Mouse (Mus musculus) E14TG2a.4 (cell line): ENCODE results near the gene Zfp69.
A peak's percentile ranks its signal among the peaks of the same experiment; 100 is the strongest.

Experiments used
- H3K27me3 ChIP-seq: 2 replicates; pipeline ENCODE4 v1.6.1; 2014; ENCODE audit warnings: low read length, control low read depth; ENCODE audit not compliant: insufficient read depth
- H3K36me3 ChIP-seq: 2 replicates; pipeline ENCODE4 v1.6.1; 2014; ENCODE audit warnings: low read length, control low read depth; ENCODE audit not compliant: insufficient read depth
- H3K4me1 ChIP-seq: replicated peaks from 2 replicates; pipeline ENCODE4 v1.6.1; 2014; ENCODE audit warnings: low read depth, low read length, control low read depth
- H3K4me3 ChIP-seq: replicated peaks from 2 replicates; pipeline ENCODE4 v1.5.1; 2014; ENCODE audit warnings: mild to moderate bottlenecking, low read length
- H3K9me3 ChIP-seq: 2 replicates; pipeline ENCODE4 v1.6.1; 2014; ENCODE audit warnings: low read length, control low read depth
- CTCF ChIP-seq: conservative IDR thresholded peaks from 2 replicates; pipeline ENCODE4 v1.5.1; 2014; ENCODE audit warnings: low read length
- NANOG ChIP-seq: IDR thresholded peaks from 2 replicates; pipeline ENCODE4 v1.6.1; 2014; ENCODE audit warnings: borderline replicate concordance, low read length, mixed read lengths
- POU5F1 ChIP-seq: IDR thresholded peaks from 2 replicates; pipeline ENCODE4 v1.6.1; 2014; ENCODE audit warnings: low read length, borderline replicate concordance

Zfp69 gene

GRCm38 (mm10) chr4:120951428-120951973 lies at the start of gene Zfp69:
Zfp69 (minus strand) TSS chr4:120951699.
- Histone ChIP-seq H3K4me1 (peaks cover 8% of the 10 kb centered on the region), H3K9me3 (no peaks in the 10 kb centered on the region), H3K36me3 (peaks cover 10% of the 10 kb centered on the region; the same call in 1 of the 2 replicates), H3K27me3 (peaks cover 10% of the 10 kb centered on the region), H3K4me3 (peak within 1 kb of the TSS; percentile 92)
- no peak for TF ChIP-seq POU5F1
- no peak for TF ChIP-seq CTCF
- TF ChIP-seq NANOG, result no peak

- no peaks in the 10 kb centered on the region for H3K36me3 ChIP-seq
- TF ChIP-seq CTCF (no peak), POU5F1 (no peak), NANOG (no peak)
Observed at GRCm38 (mm10) chr4:121001042-121001441, 49.5 kb upstream of the Zfp69 start.

GRCm38 (mm10) chr4:120995911-120996310 lies 44.4 kb upstream of the Zfp69 start:
- H3K9me3 ChIP-seq, result no peaks in the 10 kb centered on the region
- TF ChIP-seq NANOG (no peak), CTCF (no peak), POU5F1 (no peak)
- H3K4me1 ChIP-seq, result peaks cover 8% of the 10 kb centered on the region
- H3K27me3 ChIP-seq, result no peaks in the 10 kb centered on the region
- H3K36me3 ChIP-seq, result no peaks in the 10 kb centered on the region
- H3K4me3 ChIP-seq, result no peak overlapping the region

More at GRCm38 (mm10) chr4:121001042-121001441, 49.5 kb upstream of the Zfp69 start:
- H3K4me1 ChIP-seq, result no peaks in the 10 kb centered on the region
- no peaks in the 10 kb centered on the region for H3K27me3 ChIP-seq
- H3K4me3 ChIP-seq, result no peak overlapping the region
- no peaks in the 10 kb centered on the region for H3K9me3 ChIP-seq

GRCm38 (mm10) chr4:120993025-120993424 lies 41.5 kb upstream of the Zfp69 start:
- Histone ChIP-seq H3K9me3 (no peaks in the 10 kb centered on the region), H3K27me3 (no peaks in the 10 kb centered on the region), H3K4me1 (peaks cover 8% of the 10 kb centered on the region), H3K36me3 (no peaks in the 10 kb centered on the region), H3K4me3 (no peak overlapping the region)
- TF ChIP-seq POU5F1 (no peak), CTCF (no peak), NANOG (no peak)

GRCm38 (mm10) chr4:120992284-120992683 lies 40.8 kb upstream of the Zfp69 start:
- H3K27me3 ChIP-seq, result no peaks in the 10 kb centered on the region

GRCm38 (mm10) chr4:120987319-120987718 lies 35.8 kb upstream of the Zfp69 start:
- TF ChIP-seq CTCF (no peak), POU5F1 (no peak), NANOG (no peak)
- no peak overlapping the region for H3K4me3 ChIP-seq
- peaks cover 9% of the 10 kb centered on the region for H3K36me3 ChIP-seq
- no peaks in the 10 kb centered on the region for H3K9me3 ChIP-seq
- H3K4me1 ChIP-seq, result no peaks in the 10 kb centered on the region
- no peaks in the 10 kb centered on the region for H3K27me3 ChIP-seq

More at GRCm38 (mm10) chr4:120992284-120992683, 40.8 kb upstream of the Zfp69 start:
- Histone ChIP-seq H3K9me3 (no peaks in the 10 kb centered on the region), H3K4me1 (peaks cover 8% of the 10 kb centered on the region), H3K4me3 (no peak overlapping the region), H3K36me3 (no peaks in the 10 kb centered on the region)
- no peak for TF ChIP-seq CTCF
- no peak for TF ChIP-seq NANOG
- TF ChIP-seq POU5F1, result no peak

- peak; percentile 94 for TF ChIP-seq CTCF
- TF ChIP-seq POU5F1, result no peak
- no peak for TF ChIP-seq NANOG
- no peaks in the 10 kb centered on the region for H3K27me3 ChIP-seq
Observed at GRCm38 (mm10) chr4:120986446-120986845, 34.9 kb upstream of the Zfp69 start.

GRCm38 (mm10) chr4:120978221-120978620 lies 26.7 kb upstream of the Zfp69 start:
- Histone ChIP-seq H3K36me3 (peaks cover 29% of the 10 kb centered on the region), H3K27me3 (no peaks in the 10 kb centered on the region), H3K9me3 (no peaks in the 10 kb centered on the region), H3K4me3 (no peak overlapping the region), H3K4me1 (0 out of 2 replicates have a peak, but pooled peaks cover 5% of the 10 kb centered on the region)
- TF ChIP-seq POU5F1 (no peak), NANOG (no peak), CTCF (no peak)

More at GRCm38 (mm10) chr4:120986446-120986845, 34.9 kb upstream of the Zfp69 start:
- H3K4me3 ChIP-seq, result no peak overlapping the region
- no peaks in the 10 kb centered on the region for H3K4me1 ChIP-seq
- no peaks in the 10 kb centered on the region for H3K9me3 ChIP-seq
- peaks cover 12% of the 10 kb centered on the region for H3K36me3 ChIP-seq

- peaks cover 41% of the 10 kb centered on the region for H3K36me3 ChIP-seq
- no peaks in the 10 kb centered on the region for H3K9me3 ChIP-seq
- 0 out of 2 replicates have a peak, but pooled peaks cover 5% of the 10 kb centered on the region for H3K4me1 ChIP-seq
- no peaks in the 10 kb centered on the region for H3K27me3 ChIP-seq
- TF ChIP-seq CTCF, result no peak
- TF ChIP-seq POU5F1, result no peak
- no peak for TF ChIP-seq NANOG
- no peak overlapping the region for H3K4me3 ChIP-seq
Observed at GRCm38 (mm10) chr4:120975428-120975734, 23.9 kb upstream of the Zfp69 start.
